Mouse (Mus musculus): ENCODE measurements around the gene Jsrp1. TPM values are rescaled to one million over a fixed set of nuclear protein-coding genes. Genes with fewer than 3 reads are reported as not detected.

Gene Jsrp1
- polyA plus RNA-seq (2015; fragmentation: Illumina TruSeq; extraction: RNeasy Lipid Tissue Mini Kit (QIAGEN cat#74804); ENCODE audit: insufficient read depth, low replicate concordance), result not detected

GRCm38 (mm10) chr10:80813366-80813765 lies at the start of gene Jsrp1:
Jsrp1 (minus strand) TSS chr10:80813498.

DNA sequence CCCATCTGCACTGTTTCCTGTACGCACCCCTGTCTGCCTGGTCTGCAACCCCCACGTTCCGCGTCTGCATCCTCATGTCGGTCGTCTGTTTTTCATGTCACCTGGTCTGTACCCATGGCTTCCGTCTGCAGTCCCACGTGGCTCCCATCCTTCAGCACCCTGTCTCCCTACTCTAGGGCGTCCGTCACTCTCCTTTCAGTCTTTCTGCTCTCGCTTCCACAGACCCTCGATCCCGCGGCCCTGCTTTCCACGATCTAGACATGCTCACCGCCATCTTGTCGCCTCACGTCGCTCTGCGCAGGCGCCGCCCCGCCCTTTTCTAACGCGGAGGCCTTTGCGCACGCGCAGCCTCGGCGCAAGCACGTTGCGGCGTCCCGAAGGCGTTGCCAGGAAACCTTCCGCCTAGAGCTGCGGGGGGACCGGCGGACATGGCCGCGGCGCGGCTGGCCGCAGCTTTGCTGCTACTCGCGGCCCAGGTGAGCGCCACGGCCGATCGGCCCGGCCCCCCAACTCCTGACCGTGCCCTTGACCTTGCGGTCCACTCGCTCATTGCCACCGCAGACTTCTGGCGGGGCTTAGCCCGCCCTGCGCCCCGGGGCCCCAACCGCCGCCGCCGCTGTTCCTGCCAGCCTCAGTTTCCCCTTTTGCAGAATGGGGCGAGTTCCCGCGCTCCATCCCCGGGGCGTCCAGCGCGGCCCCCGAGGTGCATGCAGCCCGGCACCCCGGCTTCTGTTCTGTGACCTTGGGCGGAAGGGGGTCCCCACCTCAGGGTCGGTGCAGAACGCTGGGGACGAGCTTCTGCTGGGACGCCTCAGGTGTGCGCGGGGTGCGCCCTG lies 41.8 kb upstream of the Jsrp1 start, which contains the start of the genes Lsm7 and Sppl2b:
Lsm7 (minus strand) TSS at position 297 of the 836 bp plus-strand sequence.
Sppl2b (plus strand) TSS at position 363 of the 836 bp plus-strand sequence.

DNA sequence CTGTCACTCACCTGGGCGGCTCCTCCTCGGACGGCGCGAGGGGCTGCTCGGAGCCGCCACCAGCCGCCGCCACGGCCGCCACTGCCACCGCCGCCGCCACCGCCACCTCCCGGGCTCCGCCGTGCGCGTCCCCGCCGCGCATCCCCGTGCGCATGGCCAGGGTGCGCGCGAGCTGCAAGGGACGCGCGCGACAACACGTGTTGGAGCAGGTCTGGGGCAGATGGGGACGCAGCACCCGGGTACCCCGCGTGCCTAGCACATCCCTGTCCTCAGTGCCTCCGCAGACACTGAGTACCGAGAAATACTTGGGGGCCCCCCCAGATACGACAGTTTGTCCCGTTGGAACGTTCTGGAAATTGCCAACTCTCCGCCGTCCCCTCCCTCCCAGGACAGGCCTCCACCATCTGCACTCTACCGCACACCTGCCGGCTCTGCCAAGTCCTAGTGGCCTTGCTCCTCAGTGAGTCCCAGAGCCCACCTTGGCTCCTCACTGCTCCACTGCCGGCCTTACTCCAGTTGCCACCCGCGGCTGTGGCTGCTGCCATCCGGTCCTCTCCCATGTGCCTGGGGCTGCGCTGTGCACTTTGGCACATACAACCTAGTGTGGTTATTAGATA lies 30.7 kb upstream of the Jsrp1 start, which contains the start of gene Lingo3:
Lingo3 (minus strand) TSS at position 109 of the 617 bp plus-strand sequence.

GRCm38 (mm10) chr10:80826151-80827062 lies 13.1 kb upstream of the Jsrp1 start, which contains the start of gene Oaz1:
Oaz1 (plus strand) TSS chr10:80826656.

GRCm38 (mm10) chr10:80804916-80805315 lies 8.4 kb downstream of the Jsrp1 start, which contains the start of gene Amh:
Amh (plus strand) TSS chr10:80805243.

GRCm38 (mm10) chr10:80798150-80799006 lies 14.9 kb downstream of the Jsrp1 start, which contains the start of the genes Sf3a2 and Plekhj1:
Sf3a2 (plus strand) TSS chr10:80798198.
Plekhj1 (minus strand) TSS chr10:80798626.

Other genes starting within 250 kb of the Jsrp1 start
- 11.6 TPM for gene Klf16, start 236.2 kb downstream of the Jsrp1 start, polyA plus RNA-seq (2015; fragmentation: Illumina TruSeq; extraction: RNeasy Lipid Tissue Mini Kit (QIAGEN cat#74804); ENCODE audit: insufficient read depth, low replicate concordance)
- gene Abhd17a, start 223.2 kb downstream of the Jsrp1 start, polyA plus RNA-seq (2015; fragmentation: Illumina TruSeq; extraction: RNeasy Lipid Tissue Mini Kit (QIAGEN cat#74804); ENCODE audit: insufficient read depth, low replicate concordance), result 5.6 TPM
- 20.6 TPM for gene Scamp4, start 210.6 kb downstream of the Jsrp1 start, polyA plus RNA-seq (2015; fragmentation: Illumina TruSeq; extraction: RNeasy Lipid Tissue Mini Kit (QIAGEN cat#74804); ENCODE audit: insufficient read depth, low replicate concordance)
- not detected for gene Adat3, start 210.6 kb downstream of the Jsrp1 start, polyA plus RNA-seq (2015; fragmentation: Illumina TruSeq; extraction: RNeasy Lipid Tissue Mini Kit (QIAGEN cat#74804); ENCODE audit: insufficient read depth, low replicate concordance)
- 0.93 TPM for gene Gm49322, start 207.5 kb downstream of the Jsrp1 start, polyA plus RNA-seq (2015; fragmentation: Illumina TruSeq; extraction: RNeasy Lipid Tissue Mini Kit (QIAGEN cat#74804); ENCODE audit: insufficient read depth, low replicate concordance)
- 21.2 TPM for gene Csnk1g2, start 190.7 kb downstream of the Jsrp1 start, polyA plus RNA-seq (2015; fragmentation: Illumina TruSeq; extraction: RNeasy Lipid Tissue Mini Kit (QIAGEN cat#74804); ENCODE audit: insufficient read depth, low replicate concordance)
- gene Btbd2, start 156.4 kb downstream of the Jsrp1 start, polyA plus RNA-seq (2015; fragmentation: Illumina TruSeq; extraction: RNeasy Lipid Tissue Mini Kit (QIAGEN cat#74804); ENCODE audit: insufficient read depth, low replicate concordance), result 4.3 TPM
- 81.5 TPM for gene Mknk2, start 135.4 kb downstream of the Jsrp1 start, polyA plus RNA-seq (2015; fragmentation: Illumina TruSeq; extraction: RNeasy Lipid Tissue Mini Kit (QIAGEN cat#74804); ENCODE audit: insufficient read depth, low replicate concordance)
- 94.7 TPM for gene Mob3a, start 111.5 kb downstream of the Jsrp1 start, polyA plus RNA-seq (2015; fragmentation: Illumina TruSeq; extraction: RNeasy Lipid Tissue Mini Kit (QIAGEN cat#74804); ENCODE audit: insufficient read depth, low replicate concordance)
- gene Izumo4, start 111.3 kb downstream of the Jsrp1 start, polyA plus RNA-seq (2015; fragmentation: Illumina TruSeq; extraction: RNeasy Lipid Tissue Mini Kit (QIAGEN cat#74804); ENCODE audit: insufficient read depth, low replicate concordance), result 35.5 TPM
- 63.5 TPM for gene Ap3d1, start 71.2 kb downstream of the Jsrp1 start, polyA plus RNA-seq (2015; fragmentation: Illumina TruSeq; extraction: RNeasy Lipid Tissue Mini Kit (QIAGEN cat#74804); ENCODE audit: insufficient read depth, low replicate concordance)
- gene Dot1l, start 58.3 kb downstream of the Jsrp1 start, polyA plus RNA-seq (2015; fragmentation: Illumina TruSeq; extraction: RNeasy Lipid Tissue Mini Kit (QIAGEN cat#74804); ENCODE audit: insufficient read depth, low replicate concordance), result 12.6 TPM
- gene Sf3a2, start 15.3 kb downstream of the Jsrp1 start, polyA plus RNA-seq (2015; fragmentation: Illumina TruSeq; extraction: RNeasy Lipid Tissue Mini Kit (QIAGEN cat#74804); ENCODE audit: insufficient read depth, low replicate concordance), result 22.7 TPM
- 70.0 TPM for gene Plekhj1, start 14.9 kb downstream of the Jsrp1 start, polyA plus RNA-seq (2015; fragmentation: Illumina TruSeq; extraction: RNeasy Lipid Tissue Mini Kit (QIAGEN cat#74804); ENCODE audit: insufficient read depth, low replicate concordance)
- not detected for gene Amh, start 8.3 kb downstream of the Jsrp1 start, polyA plus RNA-seq (2015; fragmentation: Illumina TruSeq; extraction: RNeasy Lipid Tissue Mini Kit (QIAGEN cat#74804); ENCODE audit: insufficient read depth, low replicate concordance)
- 388 TPM for gene Oaz1, start 13.2 kb upstream of the Jsrp1 start, polyA plus RNA-seq (2015; fragmentation: Illumina TruSeq; extraction: RNeasy Lipid Tissue Mini Kit (QIAGEN cat#74804); ENCODE audit: insufficient read depth, low replicate concordance)
- not detected for gene Lingo3, start 30.5 kb upstream of the Jsrp1 start, polyA plus RNA-seq (2015; fragmentation: Illumina TruSeq; extraction: RNeasy Lipid Tissue Mini Kit (QIAGEN cat#74804); ENCODE audit: insufficient read depth, low replicate concordance)
- 34.9 TPM for gene Lsm7, start 41.7 kb upstream of the Jsrp1 start, polyA plus RNA-seq (2015; fragmentation: Illumina TruSeq; extraction: RNeasy Lipid Tissue Mini Kit (QIAGEN cat#74804); ENCODE audit: insufficient read depth, low replicate concordance)
- gene Sppl2b, start 41.8 kb upstream of the Jsrp1 start, polyA plus RNA-seq (2015; fragmentation: Illumina TruSeq; extraction: RNeasy Lipid Tissue Mini Kit (QIAGEN cat#74804); ENCODE audit: insufficient read depth, low replicate concordance), result 7.5 TPM
- not detected for gene Tmprss9, start 58.4 kb upstream of the Jsrp1 start, polyA plus RNA-seq (2015; fragmentation: Illumina TruSeq; extraction: RNeasy Lipid Tissue Mini Kit (QIAGEN cat#74804); ENCODE audit: insufficient read depth, low replicate concordance)
- 5.7 TPM for gene Timm13, start 87.5 kb upstream of the Jsrp1 start, polyA plus RNA-seq (2015; fragmentation: Illumina TruSeq; extraction: RNeasy Lipid Tissue Mini Kit (QIAGEN cat#74804); ENCODE audit: insufficient read depth, low replicate concordance)
- gene Lmnb2, start 104.7 kb upstream of the Jsrp1 start, polyA plus RNA-seq (2015; fragmentation: Illumina TruSeq; extraction: RNeasy Lipid Tissue Mini Kit (QIAGEN cat#74804); ENCODE audit: insufficient read depth, low replicate concordance), result 3.4 TPM
- gene Gadd45b, start 116.6 kb upstream of the Jsrp1 start, polyA plus RNA-seq (2015; fragmentation: Illumina TruSeq; extraction: RNeasy Lipid Tissue Mini Kit (QIAGEN cat#74804); ENCODE audit: insufficient read depth, low replicate concordance), result 15.7 TPM
- 1.0 TPM for gene Gng7, start 201.4 kb upstream of the Jsrp1 start, polyA plus RNA-seq (2015; fragmentation: Illumina TruSeq; extraction: RNeasy Lipid Tissue Mini Kit (QIAGEN cat#74804); ENCODE audit: insufficient read depth, low replicate concordance)
- not detected for gene Diras1, start 212.2 kb upstream of the Jsrp1 start, polyA plus RNA-seq (2015; fragmentation: Illumina TruSeq; extraction: RNeasy Lipid Tissue Mini Kit (QIAGEN cat#74804); ENCODE audit: insufficient read depth, low replicate concordance)
- gene Slc39a3, start 223.9 kb upstream of the Jsrp1 start, polyA plus RNA-seq (2015; fragmentation: Illumina TruSeq; extraction: RNeasy Lipid Tissue Mini Kit (QIAGEN cat#74804); ENCODE audit: insufficient read depth, low replicate concordance), result 3.3 TPM
- gene Sgta, start 246.7 kb upstream of the Jsrp1 start, polyA plus RNA-seq (2015; fragmentation: Illumina TruSeq; extraction: RNeasy Lipid Tissue Mini Kit (QIAGEN cat#74804); ENCODE audit: insufficient read depth, low replicate concordance), result 21.1 TPM